Mouse (Mus musculus): ENCODE measurements around the gene Olfr771. TPM values are rescaled to one million over a fixed set of nuclear protein-coding genes. Genes with fewer than 3 reads are reported as not detected.
"Not testable (repeated sequence)": the region's sequence is repeated elsewhere in the genome, so short reads cannot be mapped to it uniquely, and the experiment has no call there.

Olfr771 gene
- not detected in 2 replicates for polyA plus RNA-seq (2012; rRNA removed)

- Histone ChIP-seq H3K4me3 (replicated peaks; ENCODE audit: extremely low read depth, low read depth, low read length) (no peak within 1 kb of the TSS), H3K4me1 (ENCODE audit: control insufficient read depth, insufficient read depth, low read length) (no peaks in the 10 kb centered on the region)
- no peak for DNase-seq
- TF ChIP-seq CTCF (IDR thresholded peaks at IDR 0.05; ENCODE audit: insufficient read depth, low read length), result no peak
- no peak for TF ChIP-seq POLR2A (IDR thresholded peaks at IDR 0.05; ENCODE audit: borderline replicate concordance, extremely low read depth, low read depth, low read length)
- 78% methylated on average over 1 of the region's 1 CpGs for WGBS
Measured at GRCm38 (mm10) chr10:129164651-129165050, at the start of gene Olfr771. Gene Olfr771 (minus strand): TSS chr10:129164751.

- not testable (repeated sequence) for H3K4me1 ChIP-seq (ENCODE audit: control insufficient read depth, insufficient read depth, low read length); H3K4me3 ChIP-seq (replicated peaks; ENCODE audit: extremely low read depth, low read depth, low read length); DNase-seq
Measured at GRCm38 (mm10) chr10:129187319-129187718, 22.8 kb upstream of the Olfr771 start, which contains the start of gene Olfr773. Gene Olfr773 (minus strand): TSS chr10:129187419.

GRCm38 (mm10) chr10:129177821-129178220, 13.3 kb upstream of the Olfr771 start, which contains the start of gene Olfr772:
Gene Olfr772 (minus strand): TSS chr10:129177921.
- 69% methylated on average over 4 of the region's 4 CpGs for WGBS
- DNase-seq, result not testable (repeated sequence)

GRCm38 (mm10) chr10:129138898-129139297, 25.7 kb downstream of the Olfr771 start, which contains the start of gene Olfr770:
Gene Olfr770 (minus strand): TSS chr10:129138998.
- H3K4me3 ChIP-seq (replicated peaks; ENCODE audit: extremely low read depth, low read depth, low read length), result no peak within 1 kb of the TSS
- no peak for TF ChIP-seq POLR2A (IDR thresholded peaks at IDR 0.05; ENCODE audit: borderline replicate concordance, extremely low read depth, low read depth, low read length)
- H3K4me1 ChIP-seq (ENCODE audit: control insufficient read depth, insufficient read depth, low read length), result no peaks in the 10 kb centered on the region
- no peak for DNase-seq
- WGBS, result 74% methylated on average over 2 of the region's 2 CpGs

More at GRCm38 (mm10) chr10:129177821-129178220, 13.3 kb upstream of the Olfr771 start, which contains the start of gene Olfr772:
- H3K4me3 ChIP-seq (replicated peaks; ENCODE audit: extremely low read depth, low read depth, low read length); H3K4me1 ChIP-seq (ENCODE audit: control insufficient read depth, insufficient read depth, low read length): not testable (repeated sequence)

GRCm38 (mm10) chr10:129117761-129118160, 46.8 kb downstream of the Olfr771 start, which contains the start of gene Olfr769:
Gene Olfr769 (minus strand): TSS chr10:129117861.
- no peak within 1 kb of the TSS for H3K4me3 ChIP-seq (replicated peaks; ENCODE audit: extremely low read depth, low read depth, low read length)
- DNase-seq, result no peak
- WGBS, result 70% methylated on average over 2 of the region's 2 CpGs
- no peaks in the 10 kb centered on the region for H3K4me1 ChIP-seq (ENCODE audit: control insufficient read depth, insufficient read depth, low read length)
- TF ChIP-seq CTCF (IDR thresholded peaks at IDR 0.05; ENCODE audit: insufficient read depth, low read length) (no peak), POLR2A (IDR thresholded peaks at IDR 0.05; ENCODE audit: borderline replicate concordance, extremely low read depth, low read depth, low read length) (no peak)

GRCm38 (mm10) chr10:129115146-129115545, 49.4 kb downstream of the Olfr771 start:
- DNase-seq, result no peak
- WGBS, result 88% methylated on average over 3 of the region's 3 CpGs
- H3K4me3 ChIP-seq (replicated peaks; ENCODE audit: extremely low read depth, low read depth, low read length), result no peak overlapping the region
- TF ChIP-seq POLR2A (IDR thresholded peaks at IDR 0.05; ENCODE audit: borderline replicate concordance, extremely low read depth, low read depth, low read length) (no peak), CTCF (IDR thresholded peaks at IDR 0.05; ENCODE audit: insufficient read depth, low read length) (no peak)
- no peaks in the 10 kb centered on the region for H3K4me1 ChIP-seq (ENCODE audit: control insufficient read depth, insufficient read depth, low read length)

Other genes with a start within 250 kb of the Olfr771 start
- gene Rdh5, start 241.9 kb downstream of the Olfr771 start, polyA plus RNA-seq (2012; rRNA removed), result 20.1 and 20.3 TPM in 2 replicates
- gene Bloc1s1, start 240.7 kb downstream of the Olfr771 start, polyA plus RNA-seq (2012; rRNA removed), result 171 and 192 TPM in 2 replicates
- gene Itga7, start 230.9 kb downstream of the Olfr771 start, polyA plus RNA-seq (2012; rRNA removed), result 31.5 and 37.6 TPM in 2 replicates
- gene Mettl7b, start 203.8 kb downstream of the Olfr771 start, polyA plus RNA-seq (2012; rRNA removed), result 0.66 and 0.77 TPM in 2 replicates
- not detected in 2 replicates for gene Olfr9, start 175.3 kb downstream of the Olfr771 start, polyA plus RNA-seq (2012; rRNA removed)
- not detected in 2 replicates for gene Olfr763, start 154.0 kb downstream of the Olfr771 start, polyA plus RNA-seq (2012; rRNA removed)
- not detected in 2 replicates for gene Olfr764-ps1, start 124.9 kb downstream of the Olfr771 start, polyA plus RNA-seq (2012; rRNA removed)
- not detected in 2 replicates for gene Olfr765, start 114.8 kb downstream of the Olfr771 start, polyA plus RNA-seq (2012; rRNA removed)
- gene Olfr766-ps1, start 95.8 kb downstream of the Olfr771 start, polyA plus RNA-seq (2012; rRNA removed), result not detected in 2 replicates
- gene Olfr767, start 81.8 kb downstream of the Olfr771 start, polyA plus RNA-seq (2012; rRNA removed), result not detected in 2 replicates
- gene Olfr768, start 65.4 kb downstream of the Olfr771 start, polyA plus RNA-seq (2012; rRNA removed), result not detected in 2 replicates
- not detected in 2 replicates for gene Olfr769, start 46.9 kb downstream of the Olfr771 start, polyA plus RNA-seq (2012; rRNA removed)
- not detected in 2 replicates for gene Olfr770, start 25.8 kb downstream of the Olfr771 start, polyA plus RNA-seq (2012; rRNA removed)
- gene Olfr772, start 13.2 kb upstream of the Olfr771 start, polyA plus RNA-seq (2012; rRNA removed), result not detected in 2 replicates
- not detected in 2 replicates for gene Olfr773, start 22.7 kb upstream of the Olfr771 start, polyA plus RNA-seq (2012; rRNA removed)
- gene Olfr774, start 71.5 kb upstream of the Olfr771 start, polyA plus RNA-seq (2012; rRNA removed), result not detected in 2 replicates
- not detected in 2 replicates for gene Olfr775, start 83.7 kb upstream of the Olfr771 start, polyA plus RNA-seq (2012; rRNA removed)
- not detected in 2 replicates for gene Olfr776, start 94.4 kb upstream of the Olfr771 start, polyA plus RNA-seq (2012; rRNA removed)
- not detected in 2 replicates for gene Olfr777, start 106.7 kb upstream of the Olfr771 start, polyA plus RNA-seq (2012; rRNA removed)
- gene Olfr780, start 153.4 kb upstream of the Olfr771 start, polyA plus RNA-seq (2012; rRNA removed), result not detected in 2 replicates
- not detected in 2 replicates for gene Olfr781, start 164.1 kb upstream of the Olfr771 start, polyA plus RNA-seq (2012; rRNA removed)
- not detected in 2 replicates for gene Olfr782, start 184.1 kb upstream of the Olfr771 start, polyA plus RNA-seq (2012; rRNA removed)
- 0.05 TPM in 1 of 2 replicates, not detected in the other for gene Olfr784, start 219.3 kb upstream of the Olfr771 start, polyA plus RNA-seq (2012; rRNA removed)
- not detected in 2 replicates for gene Olfr785, start 240.7 kb upstream of the Olfr771 start, polyA plus RNA-seq (2012; rRNA removed)

All from lung, adult 2 months (tissue).